Mouse (Mus musculus) small intestine, adult 2 months (tissue): ENCODE results near the gene Baiap3.
"Not testable (repeated sequence)": the region's sequence is repeated elsewhere in the genome, so short reads cannot be mapped to it uniquely, and the experiment has no call there.

ENCODE experiments used
- CTCF ChIP-seq: fragments of 200-500 bp; IDR thresholded peaks from 2 replicates; pipeline ENCODE4 v1.5.1; 2012; ENCODE audit warnings: low read depth, mild to moderate bottlenecking, control low read depth, inconsistent platforms, low read length, moderate library complexity, mixed read lengths; ENCODE audit not compliant: insufficient replicate concordance, insufficient read length; ENCODE audit errors: extremely low read depth
- POLR2A ChIP-seq: fragments of 200-500 bp; IDR thresholded peaks from 2 replicates; pipeline ENCODE4 v1.6.1; 2012; ENCODE audit warnings: low read depth, mild to moderate bottlenecking, control low read depth, inconsistent platforms, low read length, moderate library complexity

DNA sequence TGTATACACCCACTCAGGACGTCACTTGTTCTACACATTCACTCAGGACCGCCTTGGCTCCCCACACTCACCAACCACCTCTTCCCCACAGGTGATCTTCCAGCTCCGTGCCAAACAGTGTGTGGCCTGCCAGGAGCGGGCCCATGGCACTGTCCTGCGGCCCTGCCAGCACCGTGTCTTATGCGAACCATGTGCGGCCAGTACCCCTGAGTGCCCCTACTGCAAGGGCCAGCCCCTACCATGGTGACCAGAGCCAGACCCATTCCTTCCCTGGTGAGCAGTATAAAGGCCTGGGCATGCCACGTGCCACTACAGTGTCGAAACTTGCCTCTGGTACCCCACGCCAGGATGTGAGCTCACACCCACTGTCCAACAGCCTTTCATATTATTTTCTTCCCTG lies 24.5 kb downstream of the Baiap3 start:
- TF ChIP-seq CTCF, POLR2A: not testable (repeated sequence)
